Mouse (Mus musculus): ENCODE measurements around the gene Rora. TPM values are rescaled to one million over a fixed set of nuclear protein-coding genes. Genes with fewer than 3 reads are reported as not detected.

Rora gene
- polyA plus RNA-seq, 1 experiment from 2014 or later = 3.8 TPM

DNA sequence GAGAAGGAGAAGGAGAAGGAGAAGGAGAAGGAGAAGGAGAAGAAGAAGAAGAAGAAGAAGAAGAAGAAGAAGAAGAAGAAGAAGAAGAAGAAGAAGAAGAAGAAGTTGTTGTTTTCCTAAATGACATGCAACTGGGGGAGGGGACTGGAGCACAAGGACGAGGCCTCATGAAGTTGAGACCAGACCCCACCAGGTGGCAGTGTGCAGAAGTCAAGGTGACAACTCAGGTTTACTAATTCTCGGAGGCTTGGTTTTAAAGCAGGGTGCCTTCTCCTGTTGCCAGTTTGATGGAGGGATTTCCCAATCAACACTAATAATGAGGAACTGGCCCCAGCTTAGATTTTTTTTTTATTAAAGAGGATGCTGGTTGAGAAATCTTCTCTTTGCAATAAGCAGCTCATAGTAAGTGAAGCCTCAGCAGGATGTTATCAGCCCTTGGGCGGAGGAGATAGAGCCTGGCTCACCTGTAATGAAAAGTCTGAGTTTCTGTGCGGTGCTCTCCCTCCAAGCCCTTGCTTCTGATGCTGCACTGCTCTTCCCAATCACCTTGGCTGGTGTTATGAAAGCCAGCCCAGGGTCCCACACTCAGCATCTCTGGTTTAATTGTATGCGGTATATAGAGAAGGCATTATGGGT lies 303.5 kb downstream of the Rora start:
- Histone ChIP-seq H3K4me3 (ENCODE audit: low read depth, low read length) (no peak overlapping the region), H3K36me3 (ENCODE audit: control insufficient read depth, insufficient read depth, low read length) (no peaks in the 10 kb centered on the region), H3K4me1 (replicated peaks; ENCODE audit: control insufficient read depth, insufficient read depth, low read length) (no peaks in the 10 kb centered on the region), H3K4me2 (replicated peaks; ENCODE audit: low read depth, low read length) (no peak overlapping the region), H3K27me3 (ENCODE audit: control insufficient read depth, insufficient read depth, low read length) (no peaks in the 10 kb centered on the region), H3K9ac (ENCODE audit: low read depth, low read length) (no peak overlapping the region), H3K9me3 (ENCODE audit: control insufficient read depth, low read length) (no peaks in the 10 kb centered on the region), H3K27ac (ENCODE audit: low read depth, low read length) (no peak overlapping the region)
- DNase-seq (ENCODE audit: low spot score) (peak; percentile 70), ATAC-seq (ENCODE audit: low FRiP score) (no peak)
- 65% methylated on average over 5 of the region's 5 CpGs for WGBS

- ATAC-seq (ENCODE audit: low FRiP score) = no peak
- Histone ChIP-seq H3K9me3 (ENCODE audit: control insufficient read depth, low read length) (no peaks in the 10 kb centered on the region), H3K9ac (ENCODE audit: low read depth, low read length) (no peak overlapping the region), H3K36me3 (ENCODE audit: control insufficient read depth, insufficient read depth, low read length) (no peaks in the 10 kb centered on the region), H3K4me3 (ENCODE audit: low read depth, low read length) (no peak overlapping the region), H3K4me1 (replicated peaks; ENCODE audit: control insufficient read depth, insufficient read depth, low read length) (no peaks in the 10 kb centered on the region), H3K4me2 (replicated peaks; ENCODE audit: low read depth, low read length) (no peak overlapping the region), H3K27me3 (ENCODE audit: control insufficient read depth, insufficient read depth, low read length) (no peaks in the 10 kb centered on the region), H3K27ac (ENCODE audit: low read depth, low read length) (no peak overlapping the region)
- no peak for DNase-seq (ENCODE audit: low spot score)
- 94% methylated on average over 3 of the region's 3 CpGs for WGBS
Observed at GRCm38 (mm10) chr9:68957793-68958192, 304.2 kb downstream of the Rora start.

DNA sequence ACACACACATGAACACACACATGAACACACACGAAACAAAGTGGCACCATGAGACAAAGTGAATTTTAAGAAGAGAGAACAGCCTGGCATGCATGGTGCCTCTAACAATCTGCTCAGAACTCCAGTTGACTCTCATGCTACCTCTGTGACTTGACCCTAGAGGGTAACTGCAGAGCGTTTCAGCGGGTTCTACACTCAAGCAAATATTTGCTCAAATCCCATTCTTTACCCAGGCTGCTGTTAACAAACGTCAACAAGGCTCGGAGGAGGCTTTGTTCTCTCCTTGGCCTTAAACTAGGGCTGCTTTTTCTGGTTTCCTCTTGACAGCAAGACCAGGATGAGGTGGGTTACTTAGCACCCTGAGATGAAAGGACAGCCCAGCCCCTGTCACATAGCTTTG lies 305.3 kb downstream of the Rora start:
- no peak overlapping the region for H3K4me2 ChIP-seq (replicated peaks; ENCODE audit: low read depth, low read length)
- no peak overlapping the region for H3K4me3 ChIP-seq (ENCODE audit: low read depth, low read length)
- DNase-seq (ENCODE audit: low spot score) (no peak), ATAC-seq (ENCODE audit: low FRiP score) (no peak)
- H3K9me3 ChIP-seq (ENCODE audit: control insufficient read depth, low read length) = no peaks in the 10 kb centered on the region
- H3K4me1 ChIP-seq (replicated peaks; ENCODE audit: control insufficient read depth, insufficient read depth, low read length) = no peaks in the 10 kb centered on the region
- H3K27ac ChIP-seq (ENCODE audit: low read depth, low read length) = no peak overlapping the region
- H3K36me3 ChIP-seq (ENCODE audit: control insufficient read depth, insufficient read depth, low read length) = no peaks in the 10 kb centered on the region
- 57% methylated on average over 5 of the region's 5 CpGs for WGBS
- no peaks in the 10 kb centered on the region for H3K27me3 ChIP-seq (ENCODE audit: control insufficient read depth, insufficient read depth, low read length)
- no peak overlapping the region for H3K9ac ChIP-seq (ENCODE audit: low read depth, low read length)

DNA sequence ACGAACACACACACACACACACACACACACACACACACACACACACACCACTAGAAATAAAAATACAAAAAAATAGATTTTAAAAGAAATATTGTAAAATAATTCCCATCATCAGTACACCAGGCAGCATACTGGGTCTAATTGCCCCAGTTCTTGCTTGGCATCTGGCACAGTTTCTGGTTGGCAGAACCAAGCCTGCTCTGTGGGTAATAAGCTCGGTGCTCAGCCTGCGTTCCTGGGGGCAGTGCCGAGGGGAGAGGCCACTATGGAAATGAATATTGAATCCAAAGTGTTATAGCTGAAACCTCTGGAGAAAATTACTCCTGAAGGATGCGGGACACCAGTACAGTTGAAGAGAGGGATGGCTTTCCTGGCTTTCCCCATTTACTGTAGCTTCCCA lies 310.3 kb downstream of the Rora start:
- Histone ChIP-seq H3K4me2 (replicated peaks; ENCODE audit: low read depth, low read length) (no peak overlapping the region), H3K9ac (ENCODE audit: low read depth, low read length) (no peak overlapping the region), H3K4me1 (replicated peaks; ENCODE audit: control insufficient read depth, insufficient read depth, low read length) (no peaks in the 10 kb centered on the region), H3K9me3 (ENCODE audit: control insufficient read depth, low read length) (no peaks in the 10 kb centered on the region), H3K36me3 (ENCODE audit: control insufficient read depth, insufficient read depth, low read length) (no peaks in the 10 kb centered on the region), H3K4me3 (ENCODE audit: low read depth, low read length) (no peak overlapping the region), H3K27ac (ENCODE audit: low read depth, low read length) (no peak overlapping the region), H3K27me3 (ENCODE audit: control insufficient read depth, insufficient read depth, low read length) (no peaks in the 10 kb centered on the region)
- no peak for ATAC-seq (ENCODE audit: low FRiP score)
- 93% methylated on average over 5 of the region's 5 CpGs for WGBS
- DNase-seq (ENCODE audit: low spot score) = no peak

DNA sequence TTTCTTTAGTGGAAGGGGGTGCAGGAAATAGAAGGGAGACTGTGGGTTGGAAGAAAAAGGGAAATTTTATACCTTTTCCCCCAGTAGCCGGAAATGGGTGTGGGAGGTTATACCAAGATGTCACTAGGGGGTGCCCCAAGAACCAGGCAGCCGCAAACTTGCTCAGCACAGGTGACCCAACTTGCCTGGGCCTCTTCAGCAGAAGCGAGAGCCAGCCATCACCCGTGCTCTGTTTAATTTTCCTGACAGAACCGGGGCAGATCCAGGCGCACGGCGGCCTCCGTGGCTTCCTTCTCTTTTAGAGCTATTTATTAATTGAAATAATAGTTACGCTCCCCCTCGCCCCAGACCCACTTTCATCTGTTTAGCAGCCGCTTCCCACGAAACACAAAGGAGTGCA lies 313.0 kb downstream of the Rora start:
- no peak overlapping the region for H3K4me3 ChIP-seq (ENCODE audit: low read depth, low read length)
- DNase-seq (ENCODE audit: low spot score) (no peak), ATAC-seq (ENCODE audit: low FRiP score) (no peak)
- 60% methylated on average over 13 of the region's 13 CpGs for WGBS
- no peak overlapping the region for H3K27ac ChIP-seq (ENCODE audit: low read depth, low read length)
- H3K9ac ChIP-seq (ENCODE audit: low read depth, low read length) = no peak overlapping the region
- no peaks in the 10 kb centered on the region for H3K36me3 ChIP-seq (ENCODE audit: control insufficient read depth, insufficient read depth, low read length)
- no peaks in the 10 kb centered on the region for H3K4me1 ChIP-seq (replicated peaks; ENCODE audit: control insufficient read depth, insufficient read depth, low read length)
- H3K9me3 ChIP-seq (ENCODE audit: control insufficient read depth, low read length) = no peaks in the 10 kb centered on the region
- no peak overlapping the region for H3K4me2 ChIP-seq (replicated peaks; ENCODE audit: low read depth, low read length)
- no peaks in the 10 kb centered on the region for H3K27me3 ChIP-seq (ENCODE audit: control insufficient read depth, insufficient read depth, low read length)

DNA sequence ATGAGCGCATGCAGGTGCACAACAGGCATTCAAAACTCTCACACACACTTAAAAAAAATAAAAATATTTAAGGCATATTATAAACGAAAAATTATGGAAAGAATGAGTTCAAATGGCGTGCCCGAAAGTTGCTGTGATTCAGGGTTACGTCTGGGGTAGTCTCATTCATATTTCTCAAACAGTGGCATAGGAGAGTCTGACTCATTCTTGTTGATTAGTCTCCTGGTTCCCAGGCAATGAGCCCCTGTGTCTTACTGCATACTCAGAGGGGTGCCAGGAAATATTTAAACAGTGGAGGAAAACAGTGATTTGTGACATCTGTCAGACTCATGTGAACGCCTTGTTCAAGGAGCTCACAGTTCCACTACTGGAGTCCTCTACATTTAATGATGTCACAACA lies 316.5 kb downstream of the Rora start:
- no peaks in the 10 kb centered on the region for H3K36me3 ChIP-seq (ENCODE audit: control insufficient read depth, insufficient read depth, low read length)
- no peak overlapping the region for H3K4me2 ChIP-seq (replicated peaks; ENCODE audit: low read depth, low read length)
- H3K27ac ChIP-seq (ENCODE audit: low read depth, low read length) = no peak overlapping the region
- no peak overlapping the region for H3K9ac ChIP-seq (ENCODE audit: low read depth, low read length)
- DNase-seq (ENCODE audit: low spot score) = no peak
- no peaks in the 10 kb centered on the region for H3K9me3 ChIP-seq (ENCODE audit: control insufficient read depth, low read length)
- ATAC-seq (ENCODE audit: low FRiP score) = no peak
- 88% methylated on average over 6 of the region's 6 CpGs for WGBS
- no peaks in the 10 kb centered on the region for H3K4me1 ChIP-seq (replicated peaks; ENCODE audit: control insufficient read depth, insufficient read depth, low read length)
- no peak overlapping the region for H3K4me3 ChIP-seq (ENCODE audit: low read depth, low read length)
- no peaks in the 10 kb centered on the region for H3K27me3 ChIP-seq (ENCODE audit: control insufficient read depth, insufficient read depth, low read length)

- 92% methylated on average over 7 of the region's 7 CpGs for WGBS
- Histone ChIP-seq H3K4me3 (ENCODE audit: low read depth, low read length) (no peak overlapping the region), H3K36me3 (ENCODE audit: control insufficient read depth, insufficient read depth, low read length) (no peaks in the 10 kb centered on the region), H3K4me1 (replicated peaks; ENCODE audit: control insufficient read depth, insufficient read depth, low read length) (no peaks in the 10 kb centered on the region), H3K4me2 (replicated peaks; ENCODE audit: low read depth, low read length) (no peak overlapping the region), H3K9me3 (ENCODE audit: control insufficient read depth, low read length) (no peaks in the 10 kb centered on the region), H3K27ac (ENCODE audit: low read depth, low read length) (no peak overlapping the region), H3K27me3 (ENCODE audit: control insufficient read depth, insufficient read depth, low read length) (no peaks in the 10 kb centered on the region), H3K9ac (ENCODE audit: low read depth, low read length) (no peak overlapping the region)
- ATAC-seq (ENCODE audit: low FRiP score) (no peak), DNase-seq (ENCODE audit: low spot score) (no peak)
Observed at GRCm38 (mm10) chr9:68972277-68972676, 318.7 kb downstream of the Rora start.

GRCm38 (mm10) chr9:68974517-68974916 lies 320.9 kb downstream of the Rora start:
- Histone ChIP-seq H3K36me3 (ENCODE audit: control insufficient read depth, insufficient read depth, low read length) (no peaks in the 10 kb centered on the region), H3K9ac (ENCODE audit: low read depth, low read length) (no peak overlapping the region), H3K27ac (ENCODE audit: low read depth, low read length) (no peak overlapping the region), H3K4me2 (replicated peaks; ENCODE audit: low read depth, low read length) (no peak overlapping the region), H3K9me3 (ENCODE audit: control insufficient read depth, low read length) (no peaks in the 10 kb centered on the region), H3K4me1 (replicated peaks; ENCODE audit: control insufficient read depth, insufficient read depth, low read length) (no peaks in the 10 kb centered on the region), H3K4me3 (ENCODE audit: low read depth, low read length) (no peak overlapping the region), H3K27me3 (ENCODE audit: control insufficient read depth, insufficient read depth, low read length) (no peaks in the 10 kb centered on the region)
- 77% methylated on average over 2 of the region's 2 CpGs for WGBS
- DNase-seq (ENCODE audit: low spot score) = no peak
- no peak for ATAC-seq (ENCODE audit: low FRiP score)

GRCm38 (mm10) chr9:68976136-68976535 lies 322.6 kb downstream of the Rora start:
- Histone ChIP-seq H3K4me3 (ENCODE audit: low read depth, low read length) (no peak overlapping the region), H3K4me2 (replicated peaks; ENCODE audit: low read depth, low read length) (no peak overlapping the region), H3K36me3 (ENCODE audit: control insufficient read depth, insufficient read depth, low read length) (no peaks in the 10 kb centered on the region), H3K9me3 (ENCODE audit: control insufficient read depth, low read length) (no peaks in the 10 kb centered on the region), H3K27ac (ENCODE audit: low read depth, low read length) (no peak overlapping the region), H3K9ac (ENCODE audit: low read depth, low read length) (no peak overlapping the region), H3K27me3 (ENCODE audit: control insufficient read depth, insufficient read depth, low read length) (no peaks in the 10 kb centered on the region), H3K4me1 (replicated peaks; ENCODE audit: control insufficient read depth, insufficient read depth, low read length) (no peaks in the 10 kb centered on the region)
- peak; percentile 26 for DNase-seq (ENCODE audit: low spot score)
- 45% methylated on average over 5 of the region's 5 CpGs for WGBS
- ATAC-seq (ENCODE audit: low FRiP score) = no peak
